Mouse (Mus musculus): Measurements from ENCODE around the gene Napepld. TPM values are rescaled to one million over a fixed set of nuclear protein-coding genes. Genes with fewer than 3 reads are reported as not detected.
"Not testable (repeated sequence)": the region's sequence is repeated elsewhere in the genome, so short reads cannot be mapped to it uniquely, and the experiment has no call there.

Gene Napepld
- polyA plus RNA-seq, 1 experiment from 2014 or later = 7.0 TPM

DNA sequence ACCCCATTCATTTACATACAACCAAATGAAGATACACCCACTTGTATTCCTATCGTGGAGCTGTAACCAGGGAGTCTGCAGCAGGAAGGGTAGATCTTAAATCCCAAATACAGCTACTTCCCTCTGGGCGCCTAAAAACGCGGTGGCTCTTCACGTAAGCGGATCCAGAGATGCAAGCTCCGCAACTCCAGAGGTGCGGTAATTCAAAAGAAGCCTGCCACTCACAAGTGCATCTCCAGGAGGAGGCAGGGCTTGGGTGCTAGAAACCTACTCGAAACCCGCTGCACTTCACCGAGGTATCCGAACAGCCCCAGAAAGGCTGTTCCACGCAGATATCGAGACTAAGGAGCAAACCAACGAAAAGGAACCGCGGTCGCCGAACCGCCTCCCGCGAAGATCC lies 262 bp downstream of the Napepld start:
- H3K27ac ChIP-seq (ENCODE audit: low read depth, low read length) = peak overlapping the region; percentile 3; the same call in 1 of the 2 replicates
- no peaks in the 10 kb centered on the region for H3K36me3 ChIP-seq (ENCODE audit: control insufficient read depth, insufficient read depth, low read length)
- under 1% methylated on average over 22 of the region's 22 CpGs for WGBS
- H3K4me3 ChIP-seq (ENCODE audit: low read depth, low read length) = peak overlapping the region; percentile 48
- DNase-seq (ENCODE audit: low spot score) (no peak), ATAC-seq (ENCODE audit: low FRiP score) (peak; percentile 72)
- H3K9me3 ChIP-seq (ENCODE audit: control insufficient read depth, low read length) = no peaks in the 10 kb centered on the region
- H3K4me1 ChIP-seq (replicated peaks; ENCODE audit: control insufficient read depth, insufficient read depth, low read length) = no peaks in the 10 kb centered on the region
- peak overlapping the region; percentile 40 for H3K4me2 ChIP-seq (replicated peaks; ENCODE audit: low read depth, low read length)
- H3K9ac ChIP-seq (ENCODE audit: low read depth, low read length) = peak overlapping the region; percentile 21; the same call in 1 of the 2 replicates
- no peaks in the 10 kb centered on the region for H3K27me3 ChIP-seq (ENCODE audit: control insufficient read depth, insufficient read depth, low read length)

DNA sequence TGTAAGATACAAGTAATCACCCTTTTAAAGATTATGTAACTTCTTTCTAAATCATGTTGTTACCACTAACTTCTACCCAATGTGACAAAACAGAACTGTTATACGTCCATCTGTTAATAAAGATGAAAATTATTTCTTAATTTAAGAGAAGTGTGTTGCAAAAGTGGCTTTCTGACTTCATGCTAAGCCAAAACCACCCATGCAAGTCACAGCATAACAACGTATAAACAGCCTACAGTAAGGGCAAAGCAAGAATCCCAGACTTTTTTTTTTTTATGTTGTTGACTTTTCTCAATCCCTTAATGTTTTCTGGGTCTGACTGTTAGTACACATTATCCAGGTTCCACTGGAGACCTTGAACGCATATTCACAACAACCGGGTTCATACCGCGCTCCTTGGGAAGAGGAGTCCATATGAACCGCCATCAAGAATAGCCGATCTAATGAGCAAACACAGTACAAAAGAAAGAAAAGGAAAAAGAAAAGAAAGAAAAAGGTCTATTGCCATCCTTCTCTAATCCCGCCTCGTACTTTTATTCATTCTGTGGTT lies 849 bp downstream of the Napepld start:
- H3K9ac ChIP-seq (ENCODE audit: low read depth, low read length) = peak overlapping the region; percentile 21; the same call in 1 of the 2 replicates
- no peaks in the 10 kb centered on the region for H3K27me3 ChIP-seq (ENCODE audit: control insufficient read depth, insufficient read depth, low read length)
- peak overlapping the region; percentile 48 for H3K4me3 ChIP-seq (ENCODE audit: low read depth, low read length)
- 17% methylated on average over 10 of the region's 10 CpGs for WGBS
- no peak overlapping the region for H3K27ac ChIP-seq (ENCODE audit: low read depth, low read length)
- H3K4me1 ChIP-seq (replicated peaks; ENCODE audit: control insufficient read depth, insufficient read depth, low read length) = no peaks in the 10 kb centered on the region
- H3K9me3 ChIP-seq (ENCODE audit: control insufficient read depth, low read length) = no peaks in the 10 kb centered on the region
- ATAC-seq (ENCODE audit: low FRiP score) (no peak), DNase-seq (ENCODE audit: low spot score) (peak; percentile 28)
- H3K36me3 ChIP-seq (ENCODE audit: control insufficient read depth, insufficient read depth, low read length) = no peaks in the 10 kb centered on the region
- peak overlapping the region; percentile 40 for H3K4me2 ChIP-seq (replicated peaks; ENCODE audit: low read depth, low read length)

DNA sequence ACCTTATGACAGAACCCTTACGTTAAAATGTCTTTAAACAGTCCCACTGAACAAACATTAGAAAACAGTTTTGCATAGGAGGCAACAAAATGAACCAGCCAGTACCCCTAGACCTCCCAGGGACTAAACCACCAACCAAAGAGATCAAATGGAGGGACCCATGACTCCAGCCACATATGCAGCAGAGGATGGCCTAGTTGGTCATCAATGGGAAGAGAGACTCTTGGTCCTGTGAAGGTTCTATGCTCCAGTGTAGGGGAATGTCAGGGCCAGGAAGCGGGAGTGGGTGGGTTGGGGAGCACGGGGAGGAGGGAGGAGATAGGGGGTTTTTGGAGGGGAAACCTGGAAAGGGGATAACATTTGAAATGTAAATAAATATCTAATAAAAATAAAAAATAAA lies 1.6 kb downstream of the Napepld start:
- not testable (repeated sequence) for H3K4me2 ChIP-seq (replicated peaks; ENCODE audit: low read depth, low read length)
- WGBS = 95% methylated on average over 3 of the region's 3 CpGs

DNA sequence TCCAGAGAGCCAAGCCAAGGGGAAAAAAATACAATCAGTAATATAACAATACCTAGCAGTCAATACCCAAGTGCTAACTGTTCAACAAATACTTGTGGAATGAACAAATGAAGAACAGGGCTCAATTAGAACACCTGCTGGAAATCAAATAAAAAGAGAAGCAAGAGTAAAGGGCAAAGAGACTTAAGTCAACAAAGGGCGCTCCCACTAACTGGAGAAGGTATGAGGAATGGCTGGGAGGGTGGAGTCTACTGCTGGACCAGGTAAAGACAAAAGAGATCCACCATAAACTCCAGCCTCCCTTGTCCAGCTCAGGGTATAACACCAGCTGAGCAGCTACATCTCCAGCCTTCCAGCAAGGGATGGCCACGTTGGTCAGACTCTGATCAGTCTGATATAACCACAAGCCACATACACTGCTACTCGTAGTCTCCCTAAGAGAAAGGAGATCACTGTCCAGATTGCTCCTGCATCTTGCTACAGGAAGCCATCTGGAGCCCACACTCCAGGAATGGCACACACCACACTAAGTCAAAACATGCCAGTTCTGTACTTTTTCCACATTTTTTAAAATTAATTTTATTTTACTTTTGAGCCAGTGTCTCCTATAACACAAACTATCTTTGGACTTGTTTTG lies 6.2 kb downstream of the Napepld start:
- no peak for DNase-seq (ENCODE audit: low spot score)
- H3K27me3 ChIP-seq (ENCODE audit: control insufficient read depth, insufficient read depth, low read length) = no peaks in the 10 kb centered on the region
- WGBS = 88% methylated on average over 3 of the region's 3 CpGs
- no peak overlapping the region for H3K4me3 ChIP-seq (ENCODE audit: low read depth, low read length)
- H3K4me1 ChIP-seq (replicated peaks; ENCODE audit: control insufficient read depth, insufficient read depth, low read length) = no peaks in the 10 kb centered on the region
- H3K36me3 ChIP-seq (ENCODE audit: control insufficient read depth, insufficient read depth, low read length) = no peaks in the 10 kb centered on the region
- H3K27ac ChIP-seq (ENCODE audit: low read depth, low read length) = no peak overlapping the region
- no peak for ATAC-seq (ENCODE audit: low FRiP score)
- no peaks in the 10 kb centered on the region for H3K9me3 ChIP-seq (ENCODE audit: control insufficient read depth, low read length)
- no peak overlapping the region for H3K9ac ChIP-seq (ENCODE audit: low read depth, low read length)
- no peak overlapping the region for H3K4me2 ChIP-seq (replicated peaks; ENCODE audit: low read depth, low read length)

More for the DNA sequence above, 1.6 kb downstream of the Napepld start:
- ATAC-seq (ENCODE audit: low FRiP score); H3K27me3 ChIP-seq (ENCODE audit: control insufficient read depth, insufficient read depth, low read length); H3K36me3 ChIP-seq (ENCODE audit: control insufficient read depth, insufficient read depth, low read length); H3K4me3 ChIP-seq (ENCODE audit: low read depth, low read length); H3K4me1 ChIP-seq (replicated peaks; ENCODE audit: control insufficient read depth, insufficient read depth, low read length); H3K9me3 ChIP-seq (ENCODE audit: control insufficient read depth, low read length); H3K27ac ChIP-seq (ENCODE audit: low read depth, low read length); DNase-seq (ENCODE audit: low spot score); H3K9ac ChIP-seq (ENCODE audit: low read depth, low read length): not testable (repeated sequence)

DNA sequence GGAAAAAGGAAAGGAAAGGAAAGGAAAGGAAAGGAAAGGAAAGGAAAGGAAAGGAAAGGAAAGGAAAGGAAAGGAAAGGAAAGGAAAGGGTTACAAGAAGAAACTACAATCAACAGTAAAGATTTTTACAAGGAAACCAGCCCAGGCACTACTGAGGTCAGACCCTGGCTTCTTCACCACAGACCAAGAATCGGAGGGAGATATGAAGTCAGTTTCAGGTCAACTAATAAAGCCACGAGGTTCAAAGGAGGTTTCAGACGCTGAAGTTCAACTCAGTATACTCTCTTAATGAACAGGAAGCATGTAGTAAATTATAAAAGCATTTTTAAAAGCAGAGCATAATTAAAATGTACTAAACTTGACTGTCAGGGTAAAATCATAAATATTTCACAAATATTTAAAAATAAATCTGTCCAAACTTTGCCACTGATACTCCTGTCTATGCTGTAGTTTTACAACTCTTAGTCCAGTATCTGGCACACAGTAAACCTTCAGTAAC lies 7.8 kb downstream of the Napepld start:
- ATAC-seq (ENCODE audit: low FRiP score) (no peak), DNase-seq (ENCODE audit: low spot score) (no peak)
- no peak overlapping the region for H3K4me2 ChIP-seq (replicated peaks; ENCODE audit: low read depth, low read length)
- no peaks in the 10 kb centered on the region for H3K36me3 ChIP-seq (ENCODE audit: control insufficient read depth, insufficient read depth, low read length)
- H3K9me3 ChIP-seq (ENCODE audit: control insufficient read depth, low read length) = no peaks in the 10 kb centered on the region
- no peak overlapping the region for H3K9ac ChIP-seq (ENCODE audit: low read depth, low read length)
- no peak overlapping the region for H3K27ac ChIP-seq (ENCODE audit: low read depth, low read length)
- 75% methylated on average over 3 of the region's 3 CpGs for WGBS
- H3K4me3 ChIP-seq (ENCODE audit: low read depth, low read length) = no peak overlapping the region
- no peaks in the 10 kb centered on the region for H3K27me3 ChIP-seq (ENCODE audit: control insufficient read depth, insufficient read depth, low read length)
- H3K4me1 ChIP-seq (replicated peaks; ENCODE audit: control insufficient read depth, insufficient read depth, low read length) = no peaks in the 10 kb centered on the region

DNA sequence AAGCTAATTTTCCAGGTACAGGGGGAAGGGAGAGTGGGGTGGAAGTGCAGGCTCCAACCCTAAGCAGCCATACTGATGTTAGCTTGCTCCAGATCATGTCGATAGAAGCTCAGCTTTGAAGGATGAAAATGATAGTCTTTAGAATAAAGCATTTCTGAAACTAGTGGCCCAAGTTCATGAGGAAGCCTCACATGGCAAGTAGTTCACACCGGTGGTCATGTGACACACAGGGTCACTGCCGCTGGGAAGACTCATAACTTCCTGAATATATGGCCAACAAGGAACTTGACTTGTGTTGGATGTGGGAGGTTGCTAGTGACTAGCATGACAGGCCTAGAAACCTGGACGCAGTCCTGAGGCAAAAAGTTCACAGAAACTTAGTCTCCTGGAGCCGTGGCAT lies 9.0 kb downstream of the Napepld start:
- Histone ChIP-seq H3K9me3 (ENCODE audit: control insufficient read depth, low read length) (no peaks in the 10 kb centered on the region), H3K4me3 (ENCODE audit: low read depth, low read length) (no peak overlapping the region), H3K4me2 (replicated peaks; ENCODE audit: low read depth, low read length) (no peak overlapping the region), H3K27me3 (ENCODE audit: control insufficient read depth, insufficient read depth, low read length) (no peaks in the 10 kb centered on the region), H3K27ac (ENCODE audit: low read depth, low read length) (no peak overlapping the region), H3K9ac (ENCODE audit: low read depth, low read length) (no peak overlapping the region), H3K36me3 (ENCODE audit: control insufficient read depth, insufficient read depth, low read length) (no peaks in the 10 kb centered on the region), H3K4me1 (replicated peaks; ENCODE audit: control insufficient read depth, insufficient read depth, low read length) (no peaks in the 10 kb centered on the region)
- ATAC-seq (ENCODE audit: low FRiP score) = no peak
- 96% methylated on average over 5 of the region's 5 CpGs for WGBS
- DNase-seq (ENCODE audit: low spot score) = no peak

DNA sequence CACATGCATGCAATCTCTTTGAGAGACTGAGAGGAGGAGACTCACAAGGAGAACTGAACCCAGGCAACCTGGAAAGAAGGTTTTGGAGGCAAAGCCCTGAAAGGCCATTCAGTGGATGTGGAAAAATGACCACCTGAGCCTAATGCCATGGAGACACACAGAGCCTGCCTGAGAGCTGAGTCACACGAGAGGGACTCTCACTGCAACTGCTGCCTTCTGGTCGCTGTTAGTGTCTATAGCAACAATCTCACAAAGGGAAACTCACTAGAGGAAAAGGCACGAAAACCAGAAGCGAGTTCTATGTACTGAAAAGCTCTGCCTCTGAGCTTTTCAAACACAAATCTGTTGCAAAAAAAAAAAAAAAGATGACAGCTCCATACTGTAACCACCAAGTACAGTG lies 14.2 kb downstream of the Napepld start:
- ATAC-seq (ENCODE audit: low FRiP score) (no peak), DNase-seq (ENCODE audit: low spot score) (no peak)
- Histone ChIP-seq H3K4me2 (replicated peaks; ENCODE audit: low read depth, low read length) (no peak overlapping the region), H3K4me3 (ENCODE audit: low read depth, low read length) (no peak overlapping the region), H3K27ac (ENCODE audit: low read depth, low read length) (no peak overlapping the region), H3K9ac (ENCODE audit: low read depth, low read length) (no peak overlapping the region), H3K27me3 (ENCODE audit: control insufficient read depth, insufficient read depth, low read length) (no peaks in the 10 kb centered on the region), H3K4me1 (replicated peaks; ENCODE audit: control insufficient read depth, insufficient read depth, low read length) (no peaks in the 10 kb centered on the region), H3K36me3 (ENCODE audit: control insufficient read depth, insufficient read depth, low read length) (no peaks in the 10 kb centered on the region), H3K9me3 (ENCODE audit: control insufficient read depth, low read length) (no peaks in the 10 kb centered on the region)
- WGBS = 74% methylated on average over 4 of the region's 4 CpGs

DNA sequence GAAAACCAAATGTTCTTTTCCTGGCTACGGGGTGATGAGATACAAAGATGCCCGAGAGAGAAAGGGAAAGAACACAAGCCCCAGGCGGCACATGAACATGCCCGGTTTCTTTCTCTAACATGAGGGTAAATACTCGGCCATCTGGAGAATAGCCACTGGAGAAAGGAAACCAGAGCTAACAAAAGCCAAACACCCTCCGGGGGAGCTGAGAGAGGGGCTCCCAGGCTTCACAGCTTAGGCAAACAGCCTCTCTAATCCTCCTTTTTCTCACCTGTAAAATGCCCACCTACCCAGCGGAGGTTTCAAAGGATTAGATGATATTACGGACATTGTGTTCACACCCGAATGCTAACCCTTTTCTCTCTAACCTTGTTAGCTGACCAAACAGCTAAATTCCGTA lies 16.2 kb downstream of the Napepld start:
- DNase-seq (ENCODE audit: low spot score) (no peak), ATAC-seq (ENCODE audit: low FRiP score) (no peak)

DNA sequence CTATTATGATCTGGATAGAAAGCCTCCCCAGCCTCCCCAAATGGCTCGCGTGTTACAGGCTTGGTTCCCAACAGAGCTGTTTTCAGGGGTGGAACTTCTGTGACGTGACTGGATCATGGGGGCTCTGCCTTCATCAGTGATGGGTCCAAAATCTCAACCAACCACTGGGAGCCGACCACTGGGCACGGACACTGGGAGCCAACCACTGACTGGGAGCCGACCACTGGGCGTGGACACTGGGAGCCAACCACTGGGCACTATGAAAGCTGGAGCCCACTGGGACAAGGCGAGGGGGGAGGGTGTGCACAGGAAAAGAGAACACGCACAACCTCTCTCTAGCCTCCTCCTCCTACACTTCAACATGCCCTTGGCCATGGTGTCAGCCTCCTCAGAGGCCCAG lies 17.4 kb downstream of the Napepld start:
- ATAC-seq (ENCODE audit: low FRiP score) (no peak), DNase-seq (ENCODE audit: low spot score) (no peak)
- 95% methylated on average over 9 of the region's 9 CpGs for WGBS
- H3K36me3 ChIP-seq (ENCODE audit: control insufficient read depth, insufficient read depth, low read length) = no peaks in the 10 kb centered on the region
- no peaks in the 10 kb centered on the region for H3K4me1 ChIP-seq (replicated peaks; ENCODE audit: control insufficient read depth, insufficient read depth, low read length)
- no peaks in the 10 kb centered on the region for H3K9me3 ChIP-seq (ENCODE audit: control insufficient read depth, low read length)
- H3K4me3 ChIP-seq (ENCODE audit: low read depth, low read length) = no peak overlapping the region
- no peak overlapping the region for H3K9ac ChIP-seq (ENCODE audit: low read depth, low read length)
- H3K4me2 ChIP-seq (replicated peaks; ENCODE audit: low read depth, low read length) = no peak overlapping the region
- H3K27me3 ChIP-seq (ENCODE audit: control insufficient read depth, insufficient read depth, low read length) = no peaks in the 10 kb centered on the region
- H3K27ac ChIP-seq (ENCODE audit: low read depth, low read length) = no peak overlapping the region

More for the DNA sequence above, 16.2 kb downstream of the Napepld start:
- no peaks in the 10 kb centered on the region for H3K27me3 ChIP-seq (ENCODE audit: control insufficient read depth, insufficient read depth, low read length)
- H3K36me3 ChIP-seq (ENCODE audit: control insufficient read depth, insufficient read depth, low read length) = no peaks in the 10 kb centered on the region
- H3K9me3 ChIP-seq (ENCODE audit: control insufficient read depth, low read length) = no peaks in the 10 kb centered on the region
- H3K4me3 ChIP-seq (ENCODE audit: low read depth, low read length) = no peak overlapping the region
- 73% methylated on average over 10 of the region's 10 CpGs for WGBS
- no peak overlapping the region for H3K9ac ChIP-seq (ENCODE audit: low read depth, low read length)
- H3K4me1 ChIP-seq (replicated peaks; ENCODE audit: control insufficient read depth, insufficient read depth, low read length) = no peaks in the 10 kb centered on the region
- no peak overlapping the region for H3K4me2 ChIP-seq (replicated peaks; ENCODE audit: low read depth, low read length)
- H3K27ac ChIP-seq (ENCODE audit: low read depth, low read length) = no peak overlapping the region

Data from hindbrain, embryonic 11.5 days (tissue).